Comparison of ENCODE assay signal across 27 mouse cellular contexts in the genomic region with DNA sequence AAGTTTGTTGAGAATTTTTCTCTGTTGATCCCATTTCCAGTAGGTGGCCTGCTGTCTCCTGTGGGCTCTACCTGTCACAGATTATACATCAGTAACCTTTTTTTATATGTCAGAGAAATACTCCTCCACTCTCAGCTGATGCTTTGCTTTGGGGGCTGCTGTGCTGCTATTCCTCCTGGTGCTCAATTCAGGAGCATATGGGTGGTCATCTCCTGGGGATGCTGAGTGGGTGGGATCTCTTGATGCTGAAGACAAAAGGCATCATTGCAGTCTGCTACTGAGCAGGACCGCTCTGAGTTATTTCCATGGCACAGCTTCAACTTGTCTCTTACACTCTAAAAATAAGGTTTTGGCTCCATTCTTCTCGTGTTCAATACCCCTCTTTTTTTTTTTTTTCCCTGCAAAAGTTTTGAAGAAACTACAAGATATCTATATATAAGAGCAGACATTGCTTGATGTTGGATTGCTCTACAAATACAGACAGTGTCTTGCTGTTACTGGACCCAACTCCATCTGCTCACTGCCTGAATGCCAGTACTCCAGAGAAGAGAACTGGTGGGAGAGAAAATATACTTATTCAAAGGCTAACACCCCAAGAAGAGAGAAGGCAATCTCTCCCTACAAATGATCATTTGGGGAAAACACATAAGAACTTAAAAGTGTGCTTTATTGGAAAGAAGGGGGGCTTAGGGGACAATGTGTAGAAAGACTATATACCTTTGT.
A peak's percentile ranks its signal among the peaks of the same experiment; 100 is the strongest.
DNase-seq lines count a peak whose midpoint lies in the region; TF ChIP-seq lines count a peak whose summit lies in the region.
"Had no signal": no experiment of that assay in that cellular context is flagged by ENCODE, and none has a peak within 500 bp of the region (broad histone marks: within the 10 kb centered on the region; RNA-seq: fewer than 3 reads in every experiment).

No protein-coding gene starts in this region.

- peaks cover 21% of the 10 kb centered on the region; the same call in 1 of the 2 replicates for H3K4me1 ChIP-seq in cerebellum, adult 2 months (ENCODE audit: control insufficient read depth, insufficient read depth, low read length)
- H3K4me1 ChIP-seq in hindbrain, embryonic 10.5 days (replicated peaks): no peaks in the 10 kb centered on the region
- H3K4me1 ChIP-seq: forebrain, embryonic 13.5 days; heart, embryonic 13.5 days; hindbrain, embryonic 15.5 days; kidney, embryonic 15.5 days; limb, embryonic 12.5 days; liver, embryonic 15.5 days; neural tube, embryonic 15.5 days; stomach, embryonic 15.5 days had no signal

- H3K4me3 ChIP-seq in cerebellum, adult 2 months (replicated peaks; ENCODE audit: insufficient read depth, low read depth, low read length): no peak overlapping the region
- H3K4me3 ChIP-seq in hindbrain, embryonic 10.5 days: no peak overlapping the region
- H3K4me3 ChIP-seq: forebrain, embryonic 13.5 days; heart, embryonic 13.5 days; hindbrain, embryonic 15.5 days; kidney, embryonic 15.5 days; layer of hippocampus, adult 2 months; limb, embryonic 12.5 days; liver, embryonic 15.5 days; neural tube, embryonic 15.5 days; stomach, embryonic 15.5 days had no signal

- peak overlapping the region; percentile 67 for H3K27ac ChIP-seq in cerebellum, adult 2 months (ENCODE audit: insufficient read depth, low read length)
- no peak overlapping the region for H3K27ac ChIP-seq in hindbrain, embryonic 10.5 days
- H3K27ac ChIP-seq: forebrain, embryonic 13.5 days; heart, embryonic 13.5 days; hindbrain, embryonic 15.5 days; kidney, embryonic 15.5 days; layer of hippocampus, adult 2 months; limb, embryonic 12.5 days; liver, embryonic 15.5 days; neural tube, embryonic 15.5 days; stomach, embryonic 15.5 days had no signal

- no peaks in the 10 kb centered on the region for H3K9me3 ChIP-seq in hindbrain, embryonic 10.5 days
- H3K9me3 ChIP-seq: forebrain, embryonic 13.5 days; heart, embryonic 13.5 days; hindbrain, embryonic 15.5 days; kidney, embryonic 15.5 days; limb, embryonic 12.5 days; liver, embryonic 15.5 days; neural tube, embryonic 15.5 days; stomach, embryonic 15.5 days had no signal

- no peak for TF ChIP-seq POLR2A in cerebellum, adult 2 months (IDR thresholded peaks at IDR 0.05; ENCODE audit: borderline replicate concordance, insufficient read depth, low read length)

- H3K36me3 ChIP-seq in hindbrain, embryonic 10.5 days: no peaks in the 10 kb centered on the region
- H3K36me3 ChIP-seq: heart, embryonic 13.5 days; hindbrain, embryonic 15.5 days; kidney, embryonic 15.5 days; limb, embryonic 12.5 days; liver, embryonic 15.5 days; neural tube, embryonic 15.5 days; stomach, embryonic 15.5 days had no signal

- no peak for TF ChIP-seq CTCF in cerebellum, adult 2 months (IDR thresholded peaks at IDR 0.05; ENCODE audit: borderline replicate concordance, insufficient read depth, low read depth, low read length)

- 12% methylated on average over 2 of the region's 2 CpGs for WGBS in cerebellum, adult 2 months
- WGBS in hindbrain, embryonic 10.5 days: 76% methylated on average over 2 of the region's 2 CpGs

- DNase-seq in frontal cortex, adult 2 months (ENCODE audit: extremely low spot score in 1 of 2, low spot score in 1 of 2): peak; percentile 13 to 17
- DNase-seq in frontal cortex, postnatal 36 days (ENCODE audit: low spot score in 2 of 2): no peak
- peak; percentile 55 to 82 for DNase-seq in cerebellum, adult 2 months
- DNase-seq in cerebellum, postnatal 14 days: peak; percentile 49 to 74
- DNase-seq in kidney, adult 11 months: no peak
- DNase-seq in hindbrain, embryonic 10.5 days (ENCODE audit: low spot score): no peak
- no peak for DNase-seq in kidney, postnatal 25 days
- DNase-seq: adrenal gland, postnatal 14 days; heart, postnatal 10 days; kidney, adult 18-20 months; kidney, postnatal 36 days; layer of hippocampus, postnatal 36 days; lung, embryonic 14.5 days; lung, postnatal 14 days; midbrain, embryonic 14.5 days; right cerebral cortex, postnatal 14 days; thymus, postnatal 14 days had no signal

- no peaks in the 10 kb centered on the region for H3K27me3 ChIP-seq in cerebellum, adult 2 months (ENCODE audit: control insufficient read depth, insufficient read depth, low read length)
- no peaks in the 10 kb centered on the region for H3K27me3 ChIP-seq in hindbrain, embryonic 10.5 days (ENCODE audit: insufficient read depth, poor library complexity, severe bottlenecking)
- H3K27me3 ChIP-seq: forebrain, embryonic 13.5 days; heart, embryonic 13.5 days; hindbrain, embryonic 15.5 days; kidney, embryonic 15.5 days; limb, embryonic 12.5 days; liver, embryonic 15.5 days; neural tube, embryonic 15.5 days; Patski; stomach, embryonic 15.5 days had no signal

Comparison
In these comparisons a context has a peak if more than half of its experiments do, and no peak if none do; other contexts are left out.
1. DNase-seq: peak in frontal cortex, adult 2 months (2 of 2), cerebellum, adult 2 months (2 of 2) and cerebellum, postnatal 14 days (2 of 2); none in frontal cortex, postnatal 36 days (0 of 2), kidney, adult 11 months (single experiment), hindbrain, embryonic 10.5 days (single experiment) and kidney, postnatal 25 days (0 of 2).